Mouse (Mus musculus) testis, adult 2 months (tissue): ENCODE measurements at regions not wholly inside any gene's neighbourhood (a gene's known extent, or its start where the extent isn't known, plus 50 kb on each side); places are given as distances from the start of the nearest gene placed in this dataset.

ENCODE experiments used
- CTCF ChIP-seq: fragments of 200-500 bp; IDR thresholded peaks from 2 replicates; pipeline ENCODE4 v1.5.1; 2012; ENCODE audit warnings: low read depth, mild to moderate bottlenecking, inconsistent platforms, low read length, moderate library complexity; ENCODE audit not compliant: control insufficient read depth, insufficient read depth, insufficient replicate concordance
- POLR2A ChIP-seq: fragments of 200-500 bp; IDR thresholded peaks from 2 replicates; pipeline ENCODE4 v1.6.1; 2012; ENCODE audit warnings: low read depth, mild to moderate bottlenecking, inconsistent platforms, low read length, moderate library complexity; ENCODE audit not compliant: control insufficient read depth

- no peak for TF ChIP-seq CTCF
- TF ChIP-seq POLR2A: no peak
Measured at GRCm38 (mm10) chr7:68455451-68455850, 181.8 kb downstream of the Fam169b start.
